Mouse (Mus musculus) CH12F3 (cell line): ENCODE results near the gene Hspb7.

ENCODE experiments used
- in situ Hi-C: fragments of 300-500 bp; cut with MboI; formaldehyde crosslinking; loops from 2 replicates; pipeline ENCODE4 v1.14.3; 2020; ENCODE audit warnings: low sequenced_read_pairs

Hspb7 gene

DNA sequence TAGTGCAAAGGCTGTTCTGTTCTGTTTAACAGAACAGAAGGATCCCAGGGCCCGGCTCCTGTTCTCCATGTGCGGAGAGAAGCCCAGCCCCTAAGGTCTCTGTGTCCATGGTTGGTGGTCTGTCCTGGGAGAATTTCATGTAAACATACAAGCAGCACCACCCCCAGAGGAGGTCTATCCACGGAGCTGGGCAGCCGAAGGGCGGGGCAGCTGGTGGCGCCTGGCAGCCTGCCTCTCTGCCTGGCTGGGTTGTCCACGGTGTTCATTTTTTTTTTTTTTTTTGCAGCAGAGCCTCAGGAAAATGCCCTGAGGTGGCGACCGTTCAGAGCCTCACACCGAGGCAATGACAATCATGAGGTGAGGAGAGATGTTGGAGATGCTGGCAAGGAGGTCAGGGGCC, 48.0 kb downstream of the Hspb7 start:
- in situ Hi-C loops: no loop called here

DNA sequence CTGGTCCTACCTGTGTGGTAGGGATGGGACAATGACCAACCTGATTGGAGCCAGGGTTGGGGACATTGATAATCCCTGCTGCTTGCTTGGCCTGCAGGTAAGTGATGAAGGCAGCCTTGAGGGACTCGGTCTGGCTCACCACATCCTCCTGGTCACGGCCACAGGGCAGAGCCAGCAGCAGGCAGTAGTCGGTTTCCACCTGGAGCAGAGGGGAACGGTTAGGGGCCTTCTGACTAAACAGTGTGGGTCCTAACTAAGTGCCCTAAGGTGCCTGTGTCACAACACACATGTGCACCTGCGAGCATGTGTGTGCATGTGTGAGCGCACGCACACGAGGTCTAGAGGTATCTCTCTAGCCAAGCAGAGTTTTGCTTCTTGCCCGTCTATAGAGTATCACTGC, 48.8 kb downstream of the Hspb7 start:
- in situ Hi-C loops: no loop called here

DNA sequence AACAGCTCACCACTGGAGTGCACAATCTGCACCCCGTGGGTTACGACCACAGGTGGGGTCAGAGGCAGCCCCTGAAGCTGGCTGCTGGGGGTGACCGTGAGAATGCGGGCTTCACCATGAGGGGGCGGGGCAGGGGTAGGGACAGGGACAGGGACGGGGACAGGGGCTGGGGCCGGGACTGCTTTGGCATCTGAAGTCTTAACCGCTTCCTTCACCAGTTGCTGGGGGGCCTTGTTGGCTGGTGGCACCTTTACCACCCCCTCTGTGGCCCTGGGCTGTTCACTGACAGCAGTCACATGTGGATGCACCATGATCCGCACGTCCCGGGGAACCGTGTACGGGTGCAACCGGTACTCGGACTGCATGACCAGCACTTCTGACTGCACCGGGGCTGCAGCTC, 50.9 kb downstream of the Hspb7 start:
- in situ Hi-C loops: no loop called here

DNA sequence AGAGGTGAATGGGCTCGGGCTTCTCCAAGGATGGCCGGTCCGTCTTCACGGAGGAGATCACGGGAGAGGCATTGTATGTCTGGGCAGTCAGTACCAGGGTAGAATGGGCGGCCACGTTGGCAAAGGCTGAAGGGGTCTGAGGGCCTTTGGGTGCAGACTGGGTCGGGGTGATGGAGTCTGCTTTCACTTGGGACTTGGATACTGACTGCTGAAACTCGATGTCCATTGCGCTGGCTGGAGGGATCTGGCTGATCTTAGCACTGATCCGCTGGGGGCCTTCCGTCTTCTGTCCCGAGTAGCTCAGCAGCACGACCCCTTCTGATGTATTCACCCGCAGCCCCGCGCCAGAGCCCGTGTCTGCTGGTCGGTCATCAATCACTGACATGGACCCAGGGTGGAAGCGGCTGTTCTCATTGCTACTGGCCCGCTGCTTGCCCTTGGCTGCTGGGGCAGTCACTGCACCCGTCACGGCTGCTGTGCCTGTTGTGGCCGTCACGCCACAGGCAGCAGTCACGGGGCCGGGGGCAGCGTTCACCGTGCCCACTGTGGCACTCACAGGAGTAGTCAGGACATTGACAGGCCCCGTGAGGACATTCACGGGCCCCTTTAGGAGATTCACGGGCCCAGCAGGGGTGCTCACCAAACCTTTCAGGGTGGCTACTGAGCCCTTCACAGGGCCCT, 52.2 kb downstream of the Hspb7 start:
- in situ Hi-C loops: no loop called here

DNA sequence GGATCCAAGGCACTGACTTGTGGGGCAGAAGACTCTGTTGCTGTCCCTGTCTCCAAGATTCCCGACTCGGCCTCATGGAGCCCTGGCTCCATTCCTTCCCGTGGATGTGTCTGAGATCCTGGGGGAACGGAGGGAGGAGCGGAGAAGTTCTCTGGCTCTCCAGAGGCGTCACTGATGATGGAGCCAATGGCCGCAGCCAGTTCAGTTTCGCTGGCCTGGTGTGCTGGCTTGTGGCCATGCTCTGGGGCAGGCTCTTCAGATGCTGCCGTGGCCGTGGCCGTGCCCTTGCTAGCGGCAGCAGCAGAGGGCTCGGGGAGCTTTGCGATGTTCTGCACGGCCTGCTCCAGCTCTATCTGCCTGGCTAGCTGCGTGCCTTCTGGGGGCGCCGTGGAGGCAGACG, 53.9 kb downstream of the Hspb7 start:
- in situ Hi-C loops: no loop called here
